Mouse (Mus musculus): ENCODE measurements at regions not wholly inside any gene's neighbourhood (a gene's known extent, or its start where the extent isn't known, plus 50 kb on each side); places are given as distances from the start of the nearest gene placed in this dataset.
A peak's percentile ranks its signal among the peaks of the same experiment; 100 is the strongest.

GRCm38 (mm10) chr4:55757148-55757927 lies 225.1 kb upstream of the Klf4 start:
- DNase-seq (ENCODE audit: low spot score in 2 of 2): no peak

- DNase-seq (ENCODE audit: low spot score in 2 of 2): no peak
Measured at GRCm38 (mm10) chr4:55749949-55750600, 217.8 kb upstream of the Klf4 start.

- no peak for DNase-seq (ENCODE audit: low spot score in 2 of 2)
Measured at GRCm38 (mm10) chr4:55741355-55741754, 209.1 kb upstream of the Klf4 start.

GRCm38 (mm10) chr4:55740062-55740461 lies 207.8 kb upstream of the Klf4 start:
- DNase-seq (ENCODE audit: low spot score in 2 of 2): no peak

GRCm38 (mm10) chr4:55738714-55739113 lies 206.4 kb upstream of the Klf4 start:
- no peak for DNase-seq (ENCODE audit: low spot score in 2 of 2)

GRCm38 (mm10) chr4:55735453-55735852 lies 203.2 kb upstream of the Klf4 start:
- DNase-seq (ENCODE audit: low spot score in 2 of 2): no peak

- DNase-seq (ENCODE audit: low spot score in 2 of 2): no peak
Measured at GRCm38 (mm10) chr4:55734331-55734730, 202.1 kb upstream of the Klf4 start.

- DNase-seq (ENCODE audit: low spot score in 2 of 2): no peak
Measured at GRCm38 (mm10) chr4:55733223-55733622, 201.0 kb upstream of the Klf4 start.

- DNase-seq (ENCODE audit: low spot score in 2 of 2): peak; percentile 42 to 61
Measured at GRCm38 (mm10) chr4:55732006-55732405, 199.7 kb upstream of the Klf4 start.

- DNase-seq (ENCODE audit: low spot score in 2 of 2): no peak
Measured at GRCm38 (mm10) chr4:55730266-55730665, 198.0 kb upstream of the Klf4 start.

GRCm38 (mm10) chr4:55727178-55727577 lies 194.9 kb upstream of the Klf4 start:
- no peak for DNase-seq (ENCODE audit: low spot score in 2 of 2)

- no peak for DNase-seq (ENCODE audit: low spot score in 2 of 2)
Measured at GRCm38 (mm10) chr4:55726081-55726480, 193.8 kb upstream of the Klf4 start.

GRCm38 (mm10) chr4:55724286-55724685 lies 192.0 kb upstream of the Klf4 start:
- DNase-seq (ENCODE audit: low spot score in 2 of 2): no peak

- DNase-seq (ENCODE audit: low spot score in 2 of 2): no peak
Measured at GRCm38 (mm10) chr4:55723124-55723523, 190.9 kb upstream of the Klf4 start.

GRCm38 (mm10) chr4:55722388-55722787 lies 190.1 kb upstream of the Klf4 start:
- DNase-seq (ENCODE audit: low spot score in 2 of 2): no peak

GRCm38 (mm10) chr4:55721834-55722233 lies 189.6 kb upstream of the Klf4 start:
- no peak for DNase-seq (ENCODE audit: low spot score in 2 of 2)

- no peak for DNase-seq (ENCODE audit: low spot score in 2 of 2)
Measured at GRCm38 (mm10) chr4:55718438-55718837, 186.2 kb upstream of the Klf4 start.

- no peak for DNase-seq (ENCODE audit: low spot score in 2 of 2)
Measured at GRCm38 (mm10) chr4:55716161-55716651, 183.9 kb upstream of the Klf4 start.

GRCm38 (mm10) chr4:55711500-55712341 lies 179.5 kb upstream of the Klf4 start:
- DNase-seq (ENCODE audit: low spot score in 2 of 2): no peak

GRCm38 (mm10) chr4:55710476-55710875 lies 178.2 kb upstream of the Klf4 start:
- DNase-seq (ENCODE audit: low spot score in 2 of 2): no peak

GRCm38 (mm10) chr4:55708808-55709207 lies 176.5 kb upstream of the Klf4 start:
- DNase-seq (ENCODE audit: low spot score in 2 of 2): no peak

- DNase-seq (ENCODE audit: low spot score in 2 of 2): peak; percentile 9 to 24
Measured at GRCm38 (mm10) chr4:55707916-55708315, 175.7 kb upstream of the Klf4 start.
